Mouse (Mus musculus) MEL (cell line): Measurements from ENCODE around the gene Sez6.

Experiments
- CHD1 ChIP-seq: IDR thresholded peaks from 2 replicates; pipeline ENCODE4 v1.6.1; 2012; ENCODE audit warnings: low read depth, mild to moderate bottlenecking, inconsistent platforms, low read length, improper control_type of control experiment
- CTCF ChIP-seq, 3 experiments: IDR thresholded peaks in 2 of 3; conservative IDR thresholded peaks in 1 of 3; 2 replicates each; pipeline ENCODE4 v1.5.1; 2011 to 2012; ENCODE audit warnings: low read length in 3 of 3, low read depth in 2 of 3, mild to moderate bottlenecking in 2 of 3, improper control_type of control experiment in 1 of 3, inconsistent platforms in 1 of 3, mixed read lengths in 1 of 3, moderate library complexity in 1 of 3; ENCODE audit not compliant: control insufficient read depth in 1 of 3, insufficient read depth in 1 of 3, poor library complexity in 1 of 3, severe bottlenecking in 1 of 3
- HCFC1 ChIP-seq: IDR thresholded peaks from 2 replicates; pipeline ENCODE4 v1.6.1; 2012; ENCODE audit warnings: low read depth, mild to moderate bottlenecking, inconsistent platforms, low read length, improper control_type of control experiment, moderate library complexity
- JUND ChIP-seq: IDR thresholded peaks from 2 replicates; pipeline ENCODE4 v1.6.1; 2011; ENCODE audit warnings: low read depth, mild to moderate bottlenecking, improper control_type of control experiment, low read length
- MAZ ChIP-seq: IDR thresholded peaks from 2 replicates; pipeline ENCODE4 v1.6.1; 2012; ENCODE audit warnings: low read depth, mild to moderate bottlenecking, inconsistent platforms, low read length, improper control_type of control experiment
- POLR2A ChIP-seq, 2 experiments: IDR thresholded peaks; 2 replicates each; pipeline ENCODE4 v1.6.1; 2011 to 2012; ENCODE audit warnings: low read length in 2 of 2, mild to moderate bottlenecking in 2 of 2, control low read depth in 1 of 2, improper control_type of control experiment in 1 of 2, low read depth in 1 of 2, moderate library complexity in 1 of 2; ENCODE audit not compliant: control insufficient read depth in 1 of 2, insufficient read depth in 1 of 2, poor library complexity in 1 of 2
- SMC3 ChIP-seq: IDR thresholded peaks from 2 replicates; pipeline ENCODE4 v1.6.1; 2011; ENCODE audit warnings: low read depth, low read length, improper control_type of control experiment
- TBP ChIP-seq: IDR thresholded peaks from 2 replicates; pipeline ENCODE4 v1.8.0; 2011; ENCODE audit warnings: low read depth, low read length, improper control_type of control experiment
- TCF12 ChIP-seq: IDR thresholded peaks from 2 replicates; pipeline ENCODE4 v1.6.1; 2014; ENCODE audit warnings: low read depth, mild to moderate bottlenecking, inconsistent platforms, low read length, improper control_type of control experiment, moderate library complexity
- ZKSCAN1 ChIP-seq: IDR thresholded peaks from 2 replicates; pipeline ENCODE4 v1.6.1; 2012; ENCODE audit warnings: low read depth, mild to moderate bottlenecking, inconsistent platforms, low read length, improper control_type of control experiment, moderate library complexity

DNA sequence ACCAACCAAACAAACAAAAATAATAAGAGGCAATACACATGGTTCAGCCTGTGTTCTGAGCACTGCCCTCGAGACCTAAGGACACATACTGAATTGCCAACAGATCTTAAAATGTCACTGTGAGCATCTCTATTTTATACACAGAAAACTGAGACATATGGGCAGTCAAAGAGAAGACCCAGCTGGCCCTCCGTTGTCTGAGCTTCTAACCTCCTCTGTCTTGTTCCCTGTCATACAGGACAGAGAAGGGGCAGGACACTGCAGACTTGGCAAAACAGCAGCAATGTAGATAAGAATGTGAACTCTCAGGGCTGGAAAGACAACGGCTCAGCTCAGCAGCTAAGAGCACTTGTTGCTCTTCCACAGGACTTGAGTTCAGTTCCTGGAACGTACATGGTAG lies 22.1 kb upstream of the Sez6 start:
- TF ChIP-seq JUND = no peak
- TF ChIP-seq CHD1 = no peak
- no peak for TF ChIP-seq MAZ
- no peak for TF ChIP-seq HCFC1
- TF ChIP-seq POLR2A (IDR thresholded peaks at IDR 0.05; ENCODE audit: control insufficient read depth in 1 of 2, insufficient read depth in 1 of 2, low read depth in 1 of 2, low read length in 2 of 2, poor library complexity in 1 of 2) = no peak
- no peak for TF ChIP-seq TCF12
- TF ChIP-seq TBP = no peak
- no peak for TF ChIP-seq SMC3
- no peak for TF ChIP-seq CTCF (IDR thresholded peaks at IDR 0.05 in 2 of 3, conservative IDR thresholded peaks at IDR 0.05 in 1 of 3; ENCODE audit: control insufficient read depth in 1 of 3, insufficient read depth in 1 of 3, low read depth in 2 of 3, low read length in 3 of 3, poor library complexity in 1 of 3, severe bottlenecking in 1 of 3)
- TF ChIP-seq ZKSCAN1 = no peak
